Mouse (Mus musculus) spleen, adult 12 weeks (tissue): ENCODE results near the gene Aknad1.

ENCODE experiments used
- DNase-seq: peaks from one replicate; pipeline ENCODE4 v3.0.0; 2022; ENCODE audit warnings: low spot score

The Aknad1 gene

GRCm38 (mm10) chr3:108739045-108739708 lies at the start of gene Aknad1:
Gene Aknad1 (plus strand): TSS chr3:108739658.
- DNase-seq, result no peak

GRCm38 (mm10) chr3:108689979-108690378 lies 49.5 kb upstream of the Aknad1 start:
- no peak for DNase-seq

- no peak for DNase-seq
These were observed 45.1 kb upstream of the Aknad1 start for GRCm38 (mm10) chr3:108694321-108694720.

- DNase-seq, result no peak
These were observed 40.8 kb upstream of the Aknad1 start for GRCm38 (mm10) chr3:108698662-108699061.

- no peak for DNase-seq
These were observed 39.7 kb upstream of the Aknad1 start for GRCm38 (mm10) chr3:108699786-108700185.

- DNase-seq, result no peak
These were observed 38.2 kb upstream of the Aknad1 start for GRCm38 (mm10) chr3:108701256-108701655.

GRCm38 (mm10) chr3:108702789-108703188 lies 36.7 kb upstream of the Aknad1 start:
- no peak for DNase-seq

GRCm38 (mm10) chr3:108711296-108711695 lies 28.2 kb upstream of the Aknad1 start:
- no peak for DNase-seq

- no peak for DNase-seq
These were observed 26.3 kb upstream of the Aknad1 start for GRCm38 (mm10) chr3:108713065-108713675.

- DNase-seq, result no peak
These were observed 24.6 kb upstream of the Aknad1 start for GRCm38 (mm10) chr3:108714837-108715236.

GRCm38 (mm10) chr3:108717896-108718502 lies 21.5 kb upstream of the Aknad1 start:
- DNase-seq, result peak; percentile 22

GRCm38 (mm10) chr3:108719357-108719756 lies 20.1 kb upstream of the Aknad1 start:
- DNase-seq, result no peak

GRCm38 (mm10) chr3:108719761-108720160 lies 19.7 kb upstream of the Aknad1 start:
- no peak for DNase-seq

- DNase-seq, result peak; percentile 19
These were observed 18.1 kb upstream of the Aknad1 start for GRCm38 (mm10) chr3:108721076-108721991.

- peak; percentile 96 for DNase-seq
These were observed 17.2 kb upstream of the Aknad1 start, which contains the start of gene Gpsm2 for GRCm38 (mm10) chr3:108722036-108722872. Gene Gpsm2 (minus strand): TSS chr3:108722309.

GRCm38 (mm10) chr3:108726413-108726812 lies 13.0 kb upstream of the Aknad1 start:
- no peak for DNase-seq

- no peak for DNase-seq
These were observed 12.1 kb upstream of the Aknad1 start for GRCm38 (mm10) chr3:108727344-108727743.

GRCm38 (mm10) chr3:108727776-108728175 lies 11.7 kb upstream of the Aknad1 start:
- DNase-seq, result no peak

- DNase-seq, result peak; percentile 29
These were observed 9.1 kb upstream of the Aknad1 start for GRCm38 (mm10) chr3:108730316-108730715.

- no peak for DNase-seq
These were observed 1.7 kb upstream of the Aknad1 start for GRCm38 (mm10) chr3:108737761-108738160.

GRCm38 (mm10) chr3:108744060-108744459 lies 4.6 kb downstream of the Aknad1 start:
- no peak for DNase-seq
